Mouse (Mus musculus) midbrain, embryonic 16.5 days (tissue): ENCODE results near the gene Mcemp1. TPM values are rescaled to one million over a fixed set of nuclear protein-coding genes. Genes with fewer than 3 reads are reported as not detected.

Experiments used
- ATAC-seq: fragments of 200-750 bp; cut with Nextera tagmentation; 2 replicates; pipeline ENCODE4 v1.8.0; 2017; ENCODE audit warnings: moderate TSS enrichment
- H3K27ac ChIP-seq: fragments of 300-500 bp; sonication (generic); 2 replicates; pipeline ENCODE4 v1.5.1; 2014; ENCODE audit warnings: mild to moderate bottlenecking, low read length, mixed read lengths
- H3K27me3 ChIP-seq: fragments of 300-500 bp; sonication (generic); 2 replicates; pipeline ENCODE4 v1.6.1; 2014; ENCODE audit warnings: low read depth, low read length, mixed read lengths; ENCODE audit not compliant: control insufficient read depth, insufficient read depth
- H3K36me3 ChIP-seq: fragments of 300-500 bp; sonication (generic); 2 replicates; pipeline ENCODE4 v1.6.1; 2014; ENCODE audit warnings: mild to moderate bottlenecking, low read length, moderate library complexity, mixed read lengths; ENCODE audit not compliant: control insufficient read depth, insufficient read depth
- H3K4me1 ChIP-seq: fragments of 300-500 bp; sonication (generic); 2 replicates; pipeline ENCODE4 v1.6.1; 2014; ENCODE audit warnings: mild to moderate bottlenecking, low read length, mixed read lengths; ENCODE audit not compliant: control insufficient read depth, insufficient read depth
- H3K4me2 ChIP-seq: fragments of 300-500 bp; sonication (generic); 2 replicates; pipeline ENCODE4 v1.6.1; 2014; ENCODE audit warnings: mild to moderate bottlenecking, low read length, mixed read lengths
- H3K4me3 ChIP-seq: fragments of 300-500 bp; sonication (generic); 2 replicates; pipeline ENCODE4 v1.5.1; 2014; ENCODE audit warnings: low read depth, mild to moderate bottlenecking, low read length, moderate library complexity, mixed read lengths
- H3K9ac ChIP-seq: fragments of 300-500 bp; sonication (generic); 2 replicates; pipeline ENCODE4 v1.6.1; 2014; ENCODE audit warnings: low read depth, low read length, mixed read lengths
- H3K9me3 ChIP-seq: fragments of 300-500 bp; sonication (generic); replicated peaks from 2 replicates; pipeline ENCODE4 v1.6.1; 2014; ENCODE audit warnings: mild to moderate bottlenecking, low read length, mixed read lengths; ENCODE audit not compliant: control insufficient read depth, poor library complexity, severe bottlenecking
- WGBS: fragments of 180-500 bp; shearing (Covaris S2); extraction: QIAGEN DNeasy Blood & Tissue Kit; methylation state at CpG from one replicate; pipeline ENCODE4 v1.1.7; 2014; 5-methylcytosine and 5-hydroxymethylcytosine counted together
- polyA plus RNA-seq: library from polyadenylated mRNA; unstranded; fragments of >200 nt; fragmentation: Nextera tagmentation; extraction: Ambion mirVana; gene quantifications from 2 replicates; pipeline ENCODE4 v1.2.1, GENCODE M21; 2015

Mcemp1 gene
- polyA plus RNA-seq, 1 experiment from 2014 or later = 0.24 TPM

DNA sequence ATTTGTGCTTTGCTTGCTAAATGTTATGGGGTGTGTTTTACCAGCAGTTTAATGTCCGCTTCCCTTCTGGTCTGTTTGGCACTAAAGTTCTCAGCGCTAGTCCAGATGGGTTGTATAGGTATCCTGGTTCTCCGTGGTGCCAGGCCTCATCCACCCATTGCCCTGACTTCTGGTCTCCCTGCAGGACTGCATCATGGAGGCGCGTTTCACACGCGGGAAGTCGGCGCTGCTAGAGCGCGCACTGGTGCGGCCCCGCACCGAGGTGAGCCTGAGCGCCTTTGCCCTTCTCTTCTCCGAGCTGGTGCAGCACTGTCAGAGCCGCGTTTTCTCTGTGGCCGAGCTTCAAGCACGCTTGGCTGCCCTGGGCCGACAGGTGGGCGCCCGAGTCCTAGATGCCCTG is 13.3 kb downstream of the Mcemp1 start:
- H3K27ac ChIP-seq = no peak overlapping the region
- no peak for ATAC-seq
- H3K27me3 ChIP-seq = no peaks in the 10 kb centered on the region
- peaks cover 22% of the 10 kb centered on the region for H3K36me3 ChIP-seq
- WGBS = 96% methylated on average over 20 of the region's 23 CpGs
- H3K4me2 ChIP-seq = no peak overlapping the region
- H3K9me3 ChIP-seq = no peaks in the 10 kb centered on the region
- H3K4me3 ChIP-seq = no peak overlapping the region
- H3K9ac ChIP-seq = no peak overlapping the region
- H3K4me1 ChIP-seq = peaks cover 18% of the 10 kb centered on the region

- peaks cover 22% of the 10 kb centered on the region for H3K36me3 ChIP-seq
- 97% methylated on average over 23 of the region's 23 CpGs for WGBS
- peaks cover 18% of the 10 kb centered on the region for H3K4me1 ChIP-seq
- no peak overlapping the region for H3K27ac ChIP-seq
- no peak overlapping the region for H3K4me2 ChIP-seq
- no peaks in the 10 kb centered on the region for H3K9me3 ChIP-seq
- H3K27me3 ChIP-seq = no peaks in the 10 kb centered on the region
- no peak overlapping the region for H3K4me3 ChIP-seq
- no peak for ATAC-seq
- H3K9ac ChIP-seq = no peak overlapping the region
Measured at GRCm38 (mm10) chr8:3679236-3679635, 13.7 kb downstream of the Mcemp1 start.

DNA sequence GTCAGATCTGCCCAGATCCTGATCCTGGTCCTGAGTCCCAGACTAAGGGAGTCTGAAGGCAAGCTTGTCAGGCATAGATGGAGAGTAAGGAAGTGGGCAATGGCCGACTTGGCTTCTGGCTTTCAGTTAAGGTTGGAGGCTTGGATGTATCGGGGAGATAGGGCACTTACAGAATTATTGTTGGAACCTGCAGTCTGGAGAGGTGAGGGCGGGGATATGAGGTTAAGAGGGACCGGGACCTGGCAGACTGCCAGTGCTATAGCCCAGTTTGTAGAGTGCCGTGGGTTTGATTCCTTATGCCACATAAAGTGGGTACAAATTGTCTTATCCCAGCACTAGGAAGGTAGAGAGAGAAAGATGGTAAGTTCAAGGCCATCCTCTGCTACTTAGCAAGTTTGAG is 14.1 kb downstream of the Mcemp1 start:
- Histone ChIP-seq H3K36me3 (peaks cover 22% of the 10 kb centered on the region), H3K4me3 (no peak overlapping the region), H3K9me3 (no peaks in the 10 kb centered on the region), H3K9ac (no peak overlapping the region), H3K4me2 (no peak overlapping the region), H3K27me3 (no peaks in the 10 kb centered on the region), H3K4me1 (peaks cover 18% of the 10 kb centered on the region), H3K27ac (no peak overlapping the region)
- WGBS = 96% methylated on average over 5 of the region's 5 CpGs
- no peak for ATAC-seq

DNA sequence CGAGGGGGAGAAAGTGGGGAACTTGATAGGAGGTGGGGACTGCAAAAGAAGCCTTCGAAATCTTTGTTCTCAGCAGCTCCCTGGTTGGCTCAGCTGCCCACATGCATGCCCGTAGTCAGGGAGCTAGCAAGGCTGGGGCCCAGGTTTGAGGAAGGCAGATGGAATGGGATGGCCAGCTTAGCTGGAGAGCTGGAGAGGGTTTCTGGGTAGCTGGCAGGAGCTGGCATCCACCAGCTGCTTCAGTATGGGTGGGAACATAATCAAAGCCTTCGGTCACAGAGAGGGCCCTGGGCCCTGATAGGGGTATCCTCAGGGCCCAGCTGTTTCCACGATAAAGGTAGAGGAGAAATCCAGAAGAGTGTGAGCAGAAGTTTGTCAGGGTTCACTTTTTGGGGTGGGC is 16.9 kb downstream of the Mcemp1 start:
- Histone ChIP-seq H3K36me3 (peaks cover 22% of the 10 kb centered on the region), H3K9ac (no peak overlapping the region), H3K9me3 (no peaks in the 10 kb centered on the region), H3K27me3 (no peaks in the 10 kb centered on the region), H3K4me3 (no peak overlapping the region), H3K27ac (no peak overlapping the region), H3K4me2 (no peak overlapping the region), H3K4me1 (peaks cover 11% of the 10 kb centered on the region)
- ATAC-seq = no peak
- 91% methylated on average over 5 of the region's 5 CpGs for WGBS

DNA sequence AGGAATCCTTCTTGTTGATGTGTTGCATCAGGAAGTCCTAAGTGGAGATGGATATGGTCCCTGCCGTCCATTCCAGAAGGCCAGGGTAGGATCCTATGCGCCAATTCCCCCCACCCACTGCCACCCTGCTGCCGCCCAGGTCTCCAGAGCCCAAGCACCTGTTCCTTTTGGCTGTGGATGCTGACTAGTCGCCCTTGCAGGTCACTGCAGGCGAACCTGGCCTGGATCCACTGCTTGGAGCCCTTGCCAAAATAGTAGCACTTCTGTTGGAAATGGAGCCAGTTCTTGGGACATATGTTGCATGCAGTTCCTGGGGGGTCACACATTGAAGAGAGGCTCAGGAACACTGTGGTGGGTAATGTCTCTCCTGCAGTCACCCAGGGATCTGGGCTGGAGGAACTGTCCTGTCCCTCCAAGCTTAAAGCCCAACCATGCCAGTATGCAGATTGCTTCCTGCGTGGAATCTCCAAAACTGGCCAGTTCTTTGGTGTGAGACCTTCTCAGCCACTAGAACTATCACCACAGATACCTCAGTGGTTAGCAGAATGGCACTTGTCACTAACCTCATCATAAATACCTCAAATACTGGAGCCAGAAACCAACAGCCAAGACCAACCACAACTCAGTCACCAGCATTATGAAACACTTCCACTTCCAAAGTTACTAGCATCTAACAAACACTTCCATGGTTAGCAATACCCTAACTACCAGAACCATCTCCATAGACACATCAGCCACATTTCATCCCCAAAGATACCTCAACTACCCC is 18.0 kb downstream of the Mcemp1 start:
- H3K27ac ChIP-seq = no peak overlapping the region
- WGBS = 78% methylated on average over 6 of the region's 6 CpGs
- no peaks in the 10 kb centered on the region for H3K27me3 ChIP-seq
- no peak overlapping the region for H3K9ac ChIP-seq
- H3K9me3 ChIP-seq = no peaks in the 10 kb centered on the region
- peaks cover 22% of the 10 kb centered on the region for H3K36me3 ChIP-seq
- no peaks in the 10 kb centered on the region for H3K4me1 ChIP-seq
- H3K4me3 ChIP-seq = no peak overlapping the region
- no peak for ATAC-seq
- no peak overlapping the region for H3K4me2 ChIP-seq

- H3K4me3 ChIP-seq = no peak overlapping the region
- no peaks in the 10 kb centered on the region for H3K4me1 ChIP-seq
- peaks cover 14% of the 10 kb centered on the region for H3K36me3 ChIP-seq
- no peaks in the 10 kb centered on the region for H3K27me3 ChIP-seq
- H3K9me3 ChIP-seq = no peaks in the 10 kb centered on the region
- H3K27ac ChIP-seq = no peak overlapping the region
- H3K4me2 ChIP-seq = no peak overlapping the region
- no peak overlapping the region for H3K9ac ChIP-seq
- ATAC-seq = peak; percentile 54
Measured at GRCm38 (mm10) chr8:3684530-3684929, 19.0 kb downstream of the Mcemp1 start.

- Histone ChIP-seq H3K4me2 (no peak overlapping the region), H3K9me3 (no peaks in the 10 kb centered on the region), H3K4me1 (no peaks in the 10 kb centered on the region), H3K27ac (no peak overlapping the region), H3K9ac (no peak overlapping the region), H3K27me3 (no peaks in the 10 kb centered on the region), H3K4me3 (no peak overlapping the region), H3K36me3 (peaks cover 5% of the 10 kb centered on the region; the same call in 1 of the 2 replicates)
- ATAC-seq = no peak
- 69% methylated on average over 5 of the region's 5 CpGs for WGBS
Measured at GRCm38 (mm10) chr8:3685422-3685821, 19.9 kb downstream of the Mcemp1 start.

- WGBS = 82% methylated on average over 6 of the region's 6 CpGs
- H3K4me3 ChIP-seq = no peak overlapping the region
- no peak overlapping the region for H3K9ac ChIP-seq
- no peaks in the 10 kb centered on the region for H3K36me3 ChIP-seq
- H3K4me2 ChIP-seq = no peak overlapping the region
- H3K27ac ChIP-seq = no peak overlapping the region
- ATAC-seq = no peak
- H3K9me3 ChIP-seq = no peaks in the 10 kb centered on the region
- H3K27me3 ChIP-seq = no peaks in the 10 kb centered on the region
- no peaks in the 10 kb centered on the region for H3K4me1 ChIP-seq
Measured at GRCm38 (mm10) chr8:3687537-3687936, 22.0 kb downstream of the Mcemp1 start.

- Histone ChIP-seq H3K27ac (no peak overlapping the region), H3K4me2 (no peak overlapping the region), H3K36me3 (no peaks in the 10 kb centered on the region), H3K9ac (no peak overlapping the region), H3K4me1 (no peaks in the 10 kb centered on the region), H3K9me3 (no peaks in the 10 kb centered on the region), H3K27me3 (no peaks in the 10 kb centered on the region), H3K4me3 (no peak overlapping the region)
- ATAC-seq = no peak
- WGBS = 80% methylated on average over 3 of the region's 3 CpGs
Measured at GRCm38 (mm10) chr8:3690774-3691173, 25.2 kb downstream of the Mcemp1 start.
